Mouse (Mus musculus) retina, postnatal 7 days (tissue): ENCODE measurements around the gene Atcay.
A peak's percentile ranks its signal among the peaks of the same experiment; 100 is the strongest.
"Not testable (repeated sequence)": the region's sequence is repeated elsewhere in the genome, so short reads cannot be mapped to it uniquely, and the experiment has no call there.

Experiments used
- DNase-seq: peaks from one replicate; pipeline ENCODE4 v3.0.0-alpha.2; 2012; ENCODE audit warnings: low read depth, low spot score

The Atcay gene

DNA sequence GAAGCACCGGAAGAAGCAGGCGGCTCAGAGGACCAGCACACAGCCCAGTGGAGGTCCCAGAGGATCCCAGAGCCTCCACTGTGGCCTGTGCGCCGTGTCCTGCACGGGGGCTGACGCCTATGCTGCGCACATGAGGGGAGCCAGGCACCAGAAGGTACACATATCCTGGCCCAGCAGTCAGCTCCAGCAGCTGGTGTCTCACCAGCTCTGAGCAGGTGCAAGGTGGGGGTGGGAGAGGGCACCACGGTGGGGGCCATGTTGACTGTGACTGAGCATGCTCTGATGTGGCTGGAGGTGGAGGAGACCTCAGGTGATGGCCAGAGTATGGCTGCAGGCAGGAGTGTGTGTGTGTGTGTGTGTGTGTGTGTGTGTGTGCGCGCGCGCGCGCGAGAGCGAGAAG, 11.4 kb upstream of the Atcay start:
- DNase-seq = no peak

DNA sequence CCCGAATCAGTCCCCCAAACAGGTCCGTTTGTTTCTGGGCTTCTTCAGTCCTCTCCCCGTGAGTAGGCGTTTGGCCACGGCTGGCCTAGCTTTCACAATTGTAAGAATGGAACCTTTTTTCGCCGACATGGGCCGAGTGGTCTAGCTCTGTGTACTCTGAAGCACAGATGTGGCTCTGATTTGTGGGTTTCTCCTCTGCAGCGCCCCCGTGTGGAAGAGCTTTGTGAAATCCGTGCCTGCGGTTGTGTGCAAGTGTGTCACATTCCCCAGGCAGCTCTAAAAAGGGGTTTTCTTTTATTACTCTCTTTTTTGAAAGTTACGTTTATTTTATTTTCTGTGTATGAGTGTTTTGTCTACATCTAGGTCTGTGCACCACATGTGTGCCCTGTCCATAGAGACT, 10.2 kb upstream of the Atcay start:
- peak; percentile 48 for DNase-seq

DNA sequence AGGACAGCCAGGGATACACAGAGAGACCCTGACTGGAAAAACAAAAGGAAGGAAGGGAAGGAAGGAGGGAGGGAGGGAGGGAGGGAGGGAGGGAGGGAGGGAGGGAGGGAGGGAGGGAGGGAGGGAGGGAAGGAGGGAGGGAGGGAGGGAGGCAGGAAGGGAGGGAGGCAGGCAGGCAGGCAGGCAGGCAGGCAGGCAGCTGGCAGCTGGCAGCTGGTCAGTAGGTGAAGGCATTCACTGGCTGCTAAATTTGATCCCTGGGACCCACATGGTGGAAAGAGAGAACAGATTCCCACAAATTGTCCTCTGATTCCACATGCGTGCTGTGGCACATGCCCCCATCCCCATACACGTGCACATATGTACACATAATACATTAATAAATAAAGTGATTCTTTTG, 8.0 kb upstream of the Atcay start:
- DNase-seq = no peak

DNA sequence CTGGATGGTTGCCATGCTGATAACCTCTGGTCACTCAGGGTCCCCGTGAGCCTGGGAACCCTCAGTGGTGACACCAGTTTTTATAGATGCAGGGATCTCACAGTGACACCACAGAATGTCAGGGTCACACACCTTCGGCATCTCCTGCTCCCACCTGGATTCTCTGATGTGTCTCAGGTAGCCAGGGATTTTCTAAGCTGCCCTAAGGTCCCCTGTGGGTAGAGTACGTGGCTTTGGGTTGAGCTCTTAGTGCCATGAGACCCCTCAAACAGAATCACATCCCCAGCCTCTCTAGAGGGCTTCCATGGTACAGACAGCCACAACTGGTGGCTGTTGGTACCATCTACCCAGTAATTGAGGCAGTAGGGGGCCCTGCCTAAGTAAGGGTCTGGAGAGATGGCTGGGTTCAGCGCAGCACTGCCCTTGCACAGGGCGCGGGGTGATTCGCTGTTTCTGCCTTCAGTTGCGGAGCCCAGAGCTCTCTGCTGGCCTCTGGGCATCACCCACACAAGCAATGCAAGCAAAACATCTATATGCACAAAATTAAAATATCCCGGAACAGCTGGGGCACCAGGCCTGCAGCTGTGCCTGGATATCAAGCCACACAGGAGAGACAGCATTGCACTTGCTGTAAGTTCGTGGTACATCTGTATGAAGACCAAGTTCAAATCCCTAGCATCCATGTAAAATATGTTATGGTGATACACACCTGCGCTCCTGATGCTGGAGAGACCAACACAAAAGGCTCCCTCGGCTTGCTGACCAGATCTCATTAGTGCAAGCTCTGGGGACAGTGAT, 6.0 kb upstream of the Atcay start:
- DNase-seq = no peak

- DNase-seq = no peak
Measured at GRCm38 (mm10) chr10:81234206-81234605, 3.6 kb upstream of the Atcay start.

DNA sequence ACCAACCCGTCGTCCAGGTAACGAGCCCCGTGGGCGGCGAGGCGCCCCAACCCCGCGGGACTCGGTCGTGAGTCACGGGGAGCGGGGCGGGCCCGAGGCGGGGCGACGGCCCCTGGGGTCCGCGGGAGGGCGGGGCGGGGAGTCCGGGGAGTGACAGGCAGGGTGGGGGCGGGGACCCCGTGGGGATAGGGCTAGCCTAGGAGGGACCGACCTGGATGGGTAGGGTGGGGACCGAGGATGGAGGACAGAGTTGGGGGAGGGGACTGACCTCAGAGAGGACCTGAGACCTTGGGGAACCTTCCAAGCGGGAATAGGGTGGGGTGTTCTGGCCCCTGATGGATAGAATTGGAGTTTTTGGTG, 2.6 kb upstream of the Atcay start:
- DNase-seq = no peak

DNA sequence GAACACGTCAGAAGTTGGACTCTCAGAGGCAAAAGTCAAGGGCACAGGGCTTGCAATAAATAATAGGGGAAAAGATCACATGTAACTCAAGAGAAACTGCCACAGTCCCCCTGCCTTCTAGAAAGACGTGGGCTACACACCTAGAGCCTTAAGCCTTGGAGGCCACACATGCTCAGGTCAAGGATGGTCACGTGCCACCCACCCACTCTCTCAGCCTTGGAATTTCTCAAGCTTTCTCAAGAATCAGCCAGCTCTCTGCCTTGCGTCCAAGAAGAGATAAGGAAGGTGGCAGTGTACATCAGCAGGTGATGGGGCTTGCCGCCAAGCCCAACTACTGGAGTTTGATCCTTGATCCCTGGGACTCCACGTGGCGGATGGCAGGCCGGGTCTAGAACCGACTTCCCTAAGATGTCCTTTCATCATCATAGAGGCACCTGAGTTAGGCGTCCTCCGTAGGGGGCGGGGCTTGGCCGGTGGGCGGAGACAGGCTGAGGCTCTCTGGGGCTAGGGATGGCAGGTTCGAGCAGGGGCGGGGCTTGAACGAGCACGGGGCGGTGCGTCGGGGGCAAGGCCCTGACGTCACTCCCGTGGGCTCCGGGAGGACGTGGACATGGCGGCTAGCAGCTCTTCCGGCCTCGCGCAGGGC, 2.1 kb upstream of the Atcay start, which contains the start of gene Zfr2:
Zfr2 (plus strand) TSS at position 576 of the 646 bp plus-strand sequence.
- peak; percentile 77 for DNase-seq

- DNase-seq = no peak
Measured at GRCm38 (mm10) chr10:81231436-81231835, 803 bp upstream of the Atcay start.

DNA sequence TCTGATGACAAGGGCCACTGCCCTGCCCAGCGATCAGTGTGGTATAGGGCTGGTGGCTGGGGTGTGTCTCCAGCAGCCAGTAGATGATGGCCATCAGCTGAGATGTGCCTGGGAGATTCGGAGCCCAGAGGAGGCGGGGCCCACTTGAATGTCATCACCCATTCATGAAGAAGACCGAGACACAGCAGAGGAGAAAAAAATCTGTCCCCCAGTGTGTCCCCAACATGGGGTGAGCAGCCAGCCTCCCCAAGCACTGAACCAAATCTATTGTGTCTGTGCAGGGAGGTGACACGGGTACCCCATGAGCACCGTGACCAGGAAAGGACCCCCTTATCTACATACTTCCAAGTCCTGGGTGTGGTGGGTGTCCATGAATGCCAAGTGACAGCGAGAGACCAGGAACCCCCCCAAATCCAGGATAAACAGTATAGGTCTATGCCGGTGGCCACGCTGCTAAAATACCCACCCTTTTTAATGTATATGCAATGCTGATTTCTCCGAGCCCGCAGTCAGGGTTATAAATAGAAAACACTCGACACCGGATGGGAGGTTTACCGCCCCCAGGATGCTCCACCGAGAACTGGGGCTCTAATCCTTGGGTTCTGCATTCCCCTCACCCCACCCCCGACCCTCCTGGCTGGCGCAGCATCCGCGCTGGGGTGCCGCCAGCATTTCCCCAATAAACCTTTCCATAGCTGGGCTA, 747 bp downstream of the Atcay start:
- no peak for DNase-seq

DNA sequence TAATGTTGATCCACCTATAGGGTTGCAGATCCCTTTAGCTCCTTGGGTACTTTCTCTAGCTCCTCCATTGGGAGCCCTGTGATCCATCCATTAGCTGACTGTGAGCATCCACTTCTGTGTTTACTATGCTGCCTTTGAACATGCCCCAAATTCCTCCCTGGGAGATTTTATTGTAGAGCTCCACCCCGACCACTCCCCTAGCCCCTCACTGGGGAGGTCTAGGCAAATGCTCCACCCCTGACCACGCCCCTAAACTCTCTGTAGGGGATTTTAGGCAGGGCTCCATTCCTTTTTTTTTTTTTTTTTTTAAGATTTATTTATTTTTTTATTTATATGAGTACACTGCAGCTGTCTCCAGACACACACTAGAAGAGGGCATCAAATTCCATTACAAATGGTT, 6.9 kb downstream of the Atcay start:
- not testable (repeated sequence) for DNase-seq

DNA sequence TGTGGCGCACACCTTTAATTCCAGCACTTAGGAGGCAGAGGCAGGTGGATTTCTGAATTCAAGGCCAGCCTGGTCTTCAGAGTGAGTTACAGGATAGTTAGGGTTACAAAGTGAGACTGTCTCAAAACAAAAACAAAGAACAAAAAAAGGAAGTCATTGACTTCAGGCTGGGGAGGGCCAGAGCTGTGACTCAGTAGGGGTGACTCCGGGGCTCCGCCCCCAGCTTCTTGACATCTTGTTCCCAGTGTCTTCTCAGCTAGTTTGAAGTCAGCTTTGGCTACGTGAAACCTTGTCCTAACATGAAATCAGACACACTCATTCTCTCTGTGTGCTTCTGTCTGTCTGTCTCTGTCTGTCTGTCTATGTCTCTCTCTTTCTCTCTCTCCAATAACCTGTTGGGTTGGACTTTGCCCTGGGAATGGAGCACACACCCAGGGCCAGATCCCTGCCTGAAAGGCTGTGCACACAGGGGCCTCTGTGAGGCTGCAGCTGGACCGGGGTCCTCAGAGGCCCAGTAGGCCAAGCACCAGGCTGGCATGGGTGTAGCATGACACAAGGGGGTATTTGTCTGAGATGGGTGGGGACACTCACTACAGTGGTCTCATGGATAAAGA, 9.1 kb downstream of the Atcay start:
- no peak for DNase-seq

- DNase-seq = peak; percentile 52
Measured at GRCm38 (mm10) chr10:81217964-81218363, 12.7 kb downstream of the Atcay start.

- not testable (repeated sequence) for DNase-seq
Measured at GRCm38 (mm10) chr10:81217267-81217666, 13.4 kb downstream of the Atcay start.

GRCm38 (mm10) chr10:81216810-81217209, 13.8 kb downstream of the Atcay start:
- no peak for DNase-seq

- DNase-seq = no peak
Measured at GRCm38 (mm10) chr10:81216260-81216659, 14.4 kb downstream of the Atcay start.

- DNase-seq = no peak
Measured at GRCm38 (mm10) chr10:81210154-81210553, 20.5 kb downstream of the Atcay start.

DNA sequence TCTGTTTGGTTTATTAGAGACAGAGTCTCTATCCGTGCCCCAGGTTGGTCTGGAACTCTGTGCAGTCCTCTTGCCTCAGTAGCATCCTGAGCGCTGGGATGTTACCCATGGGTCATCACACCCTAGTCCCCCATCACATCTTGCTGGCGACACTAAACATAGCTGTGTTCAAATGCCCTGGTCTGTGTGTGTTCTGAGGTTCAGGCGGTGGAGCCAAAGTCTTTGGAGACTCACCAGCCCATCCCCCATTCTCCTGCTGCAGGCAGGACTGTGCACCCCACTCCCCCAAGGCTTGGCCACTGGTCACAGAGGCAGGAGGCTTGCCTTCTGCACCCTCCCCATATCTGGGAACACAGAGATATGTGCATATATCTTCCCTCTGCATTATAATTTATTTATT, 26.5 kb downstream of the Atcay start:
- DNase-seq = no peak

DNA sequence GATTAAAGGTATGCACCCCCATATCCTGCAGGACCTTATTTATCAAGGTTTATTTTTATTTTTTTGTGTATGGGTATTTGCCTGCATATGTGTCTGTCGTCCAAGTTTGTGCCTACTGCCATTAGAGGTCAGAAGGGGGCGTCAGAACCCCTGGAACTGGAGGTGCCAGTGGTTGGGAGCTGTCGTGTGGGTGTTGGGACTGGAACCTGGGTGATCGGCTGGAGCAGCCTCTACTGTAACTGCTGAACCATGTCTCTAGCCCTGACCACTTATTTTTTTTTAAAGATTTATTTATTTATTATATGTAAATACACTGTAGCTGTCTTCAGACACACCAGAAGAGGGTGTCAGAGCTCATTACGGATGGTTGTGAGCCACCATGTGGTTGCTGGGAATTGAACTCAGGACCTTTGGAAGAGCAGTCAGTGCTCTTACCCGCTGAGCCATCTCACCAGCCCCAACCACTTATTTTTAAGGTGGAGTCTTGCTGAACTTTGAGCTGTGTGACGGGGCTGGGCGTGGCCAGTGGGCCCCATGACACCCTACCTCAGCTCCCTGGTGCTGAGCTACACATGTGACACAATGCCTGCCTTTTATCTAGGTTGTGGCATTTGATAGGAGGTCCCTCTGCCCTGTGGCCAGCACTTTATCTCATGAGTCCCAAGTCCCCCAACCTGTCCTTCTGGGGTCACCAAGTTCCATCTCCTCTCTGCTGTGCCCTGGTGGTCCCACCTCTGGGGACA, 27.5 kb downstream of the Atcay start:
- no peak for DNase-seq

DNA sequence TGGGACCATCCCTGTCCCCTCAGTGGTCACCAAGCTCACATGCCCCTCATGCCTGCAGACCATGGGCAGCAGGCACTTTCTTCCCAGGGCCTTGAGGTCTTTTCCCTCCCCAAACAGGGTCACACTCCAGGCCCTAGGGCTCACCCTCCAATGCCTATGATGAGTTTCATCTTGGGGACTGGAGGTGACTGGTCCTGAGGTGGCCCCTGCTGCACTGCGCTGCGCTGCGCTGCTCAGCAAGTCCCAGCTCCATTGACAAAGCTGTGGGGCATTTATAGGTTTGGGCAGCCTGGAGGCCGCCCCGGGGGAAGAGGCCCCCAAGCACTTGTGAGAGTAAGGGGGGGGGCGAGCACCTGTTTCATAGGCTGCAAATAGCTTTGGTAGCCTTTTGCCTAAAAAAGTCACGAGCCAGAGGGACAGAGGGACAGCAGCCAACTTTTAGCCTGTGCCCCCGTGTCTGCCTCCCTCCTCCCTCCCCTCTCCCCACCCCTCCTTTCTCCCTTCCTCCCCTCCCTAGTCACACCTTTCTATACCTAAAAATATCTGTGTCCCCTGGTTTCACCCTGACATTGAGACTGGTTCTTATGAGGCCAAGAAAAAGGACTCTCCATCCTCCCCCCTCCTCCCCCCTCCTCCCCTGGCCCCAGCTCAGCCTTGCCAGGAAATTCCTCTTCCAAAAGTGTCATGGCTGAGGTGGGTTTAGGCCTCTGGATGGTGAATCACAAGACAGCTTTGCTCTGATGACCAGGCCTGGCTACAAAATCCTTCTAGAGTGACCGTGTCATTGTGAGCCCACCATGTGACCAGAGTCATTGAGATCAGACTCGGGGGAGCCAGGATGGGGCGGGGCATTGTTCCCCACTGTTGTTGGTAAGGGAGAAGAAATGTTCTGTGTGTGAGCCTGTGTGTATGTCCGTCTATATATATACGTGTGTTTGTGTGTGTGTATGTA, 28.6 kb downstream of the Atcay start, which contains the start of gene Nmrk2:
Nmrk2 (minus strand) TSS at position 245 of the 952 bp plus-strand sequence.
- no peak for DNase-seq

DNA sequence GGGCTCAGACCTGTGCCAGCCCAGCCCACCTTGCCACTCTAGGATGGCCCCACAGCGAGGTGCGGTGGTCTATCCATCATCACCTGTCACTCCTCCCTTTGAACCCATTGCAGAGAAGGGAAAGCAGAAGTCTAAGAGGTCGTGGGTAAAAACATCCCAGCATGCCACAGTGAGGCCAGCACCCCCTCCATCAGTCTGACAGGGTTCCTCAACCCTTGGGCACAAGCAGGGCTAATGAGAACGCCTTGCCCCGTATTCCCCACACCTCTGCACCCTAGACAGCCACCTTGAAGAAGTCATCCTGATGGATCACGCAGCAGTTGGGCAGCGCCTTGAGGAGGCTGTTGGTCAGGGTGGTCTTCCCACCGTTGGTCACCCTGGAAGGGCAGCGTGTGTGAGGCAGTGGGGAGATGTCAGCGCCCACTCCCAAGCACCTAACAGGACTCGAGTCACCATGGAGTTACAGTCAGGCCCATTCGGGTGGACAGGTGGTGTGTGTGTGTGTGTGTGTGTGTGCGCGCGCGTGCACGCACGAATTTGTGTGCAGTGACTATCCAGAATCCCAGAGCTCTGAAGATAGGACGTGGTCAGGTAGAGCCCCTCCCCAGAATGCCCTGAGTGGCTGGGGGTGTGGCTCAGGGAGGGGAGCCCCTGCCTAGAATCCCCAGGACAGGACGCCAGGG, 29.9 kb downstream of the Atcay start:
- DNase-seq = no peak
